Mouse (Mus musculus) left cerebral cortex, adult 8-10 months (tissue): ENCODE measurements around the gene Casp14. TPM values are rescaled to one million over a fixed set of nuclear protein-coding genes. Genes with fewer than 3 reads are reported as not detected.

Experiments
- DNase-seq, 2 experiments: peaks; one replicate each; pipeline ENCODE4 v3.0.0; 2022; ENCODE audit warnings: low spot score in 2 of 2
- total RNA-seq, 4 experiments: library from RNA; stranded (reverse); gene quantifications; 2 replicates each; pipeline ENCODE4 v1.2.4; 2022

The Casp14 gene
- not detected for total RNA-seq

- no peak for DNase-seq
Observed at GRCm38 (mm10) chr10:78718056-78718455, at the start of gene Casp14. Casp14 (minus strand) TSS chr10:78718294.

- DNase-seq: no peak
Observed at GRCm38 (mm10) chr10:78765570-78765969, 47.5 kb upstream of the Casp14 start.

- peak; percentile 63 to 88 for DNase-seq
Observed at GRCm38 (mm10) chr10:78756021-78756420, 37.9 kb upstream of the Casp14 start.

DNA sequence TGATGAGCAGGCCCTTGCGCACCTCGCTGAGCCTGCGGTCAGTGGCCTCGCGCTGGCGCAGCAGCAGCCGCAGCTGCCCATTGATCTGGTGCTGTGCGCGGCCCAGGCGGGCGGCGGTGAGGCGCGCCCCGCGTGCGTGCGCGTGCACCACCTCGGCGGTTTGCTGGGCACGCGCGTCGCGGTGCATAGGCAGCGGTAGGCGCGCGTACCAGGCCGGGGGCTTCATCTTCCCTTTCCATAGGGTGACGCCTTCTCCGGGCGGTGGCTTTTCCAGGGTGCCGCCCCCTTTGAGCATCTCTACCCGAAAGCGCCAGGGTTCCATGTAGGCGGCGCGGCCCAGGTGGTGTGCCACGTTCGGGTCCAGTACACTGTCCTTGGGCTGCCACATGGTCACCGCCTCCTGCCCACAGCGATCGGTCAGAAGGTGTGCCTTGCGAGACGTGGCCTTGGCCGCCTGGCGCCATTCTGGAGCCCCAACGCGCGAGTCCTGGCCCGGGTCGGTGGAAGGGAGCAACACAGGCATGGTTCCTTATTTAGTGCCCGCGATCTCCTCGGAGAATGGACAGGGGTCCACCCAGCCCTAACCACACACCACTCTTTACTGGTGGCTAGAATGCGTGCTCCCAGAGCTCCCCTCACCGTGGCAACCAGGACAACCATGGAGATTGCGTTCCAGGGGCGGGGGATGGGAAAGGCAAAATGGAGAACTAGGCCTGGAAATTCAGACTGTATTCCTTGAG, 34.5 kb upstream of the Casp14 start, which contains the start of gene Ccdc105:
Gene Ccdc105 (minus strand): TSS at position 614 of the 740 bp plus-strand sequence.
- peak; percentile 66 to 80 for DNase-seq

DNA sequence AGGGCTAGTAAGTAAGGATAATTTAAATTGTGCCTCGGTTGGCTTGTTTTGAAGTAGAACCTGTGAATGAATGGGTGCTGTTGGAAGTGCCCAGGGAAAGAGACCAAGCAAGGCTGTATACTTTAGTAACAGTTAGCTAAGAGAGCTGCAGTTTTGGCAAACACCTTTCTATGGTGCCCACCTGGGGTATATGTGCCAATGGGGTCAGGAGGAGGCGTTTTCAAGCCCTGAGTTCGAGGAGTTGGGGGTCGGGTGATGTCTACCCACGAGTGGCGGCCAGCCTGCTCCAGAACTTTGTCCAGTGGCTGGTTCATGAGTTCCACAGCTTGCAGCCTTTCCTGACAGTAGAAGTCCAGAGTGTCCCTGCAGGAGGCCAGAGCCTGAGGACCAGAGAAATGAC, 30.9 kb upstream of the Casp14 start:
- no peak for DNase-seq

GRCm38 (mm10) chr10:78748161-78748560, 30.1 kb upstream of the Casp14 start:
- DNase-seq: no peak

DNA sequence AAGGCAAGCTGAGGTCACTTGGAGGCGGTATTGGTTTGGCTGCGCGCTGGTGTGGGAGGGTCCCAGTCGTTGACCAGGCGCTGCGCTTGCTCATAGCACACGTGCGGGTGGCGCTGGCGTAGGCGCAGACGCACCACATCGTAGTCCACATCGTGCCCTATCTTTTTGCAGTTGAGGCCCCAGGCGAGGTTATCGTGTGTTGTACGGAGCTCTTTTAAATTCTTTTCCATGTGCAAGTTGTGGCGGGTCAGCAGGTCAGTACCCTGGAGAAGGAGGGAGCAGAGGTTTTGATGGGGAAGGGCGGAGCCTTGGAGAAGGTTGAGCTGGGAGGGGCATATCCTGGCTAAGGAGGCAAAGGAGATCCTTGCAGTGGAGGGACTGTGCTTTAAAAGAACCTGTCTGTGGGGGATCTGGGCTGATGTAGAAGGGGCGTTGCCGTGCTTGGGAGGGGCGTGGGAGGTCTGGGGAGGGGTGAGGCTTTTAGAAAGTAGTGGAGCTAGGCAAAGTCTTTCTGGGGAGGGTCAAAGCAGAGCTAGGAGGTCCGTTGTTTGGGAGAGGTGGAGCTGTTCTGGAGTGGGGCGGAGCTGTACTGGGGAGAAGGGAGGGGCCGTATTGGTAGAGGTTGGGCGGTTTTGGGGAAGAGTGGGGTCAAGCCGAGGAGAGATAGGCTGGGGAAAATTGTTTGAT, 29.1 kb upstream of the Casp14 start:
- peak; percentile 22 to 25 for DNase-seq

GRCm38 (mm10) chr10:78745453-78746232, 27.5 kb upstream of the Casp14 start:
- no peak for DNase-seq

DNA sequence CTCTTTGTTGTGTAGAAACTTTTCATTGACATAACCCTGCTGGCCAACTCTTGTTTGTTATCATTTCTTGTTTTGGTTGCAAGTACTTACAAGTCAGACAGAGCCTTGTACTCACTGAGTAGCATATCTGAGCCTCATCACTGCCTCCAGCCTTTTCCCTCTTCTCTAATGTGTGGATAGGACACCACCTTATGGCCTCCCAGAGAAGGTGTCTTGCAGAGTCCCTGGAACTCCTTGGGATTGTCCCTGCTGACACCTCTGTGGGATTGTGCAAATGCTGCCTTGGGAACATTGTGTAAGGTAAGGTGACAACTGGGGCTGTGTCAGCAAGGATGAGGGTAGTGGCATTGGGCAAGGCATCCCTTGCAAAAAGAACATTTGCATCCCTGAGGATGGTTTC, 25.6 kb upstream of the Casp14 start:
- DNase-seq: no peak

DNA sequence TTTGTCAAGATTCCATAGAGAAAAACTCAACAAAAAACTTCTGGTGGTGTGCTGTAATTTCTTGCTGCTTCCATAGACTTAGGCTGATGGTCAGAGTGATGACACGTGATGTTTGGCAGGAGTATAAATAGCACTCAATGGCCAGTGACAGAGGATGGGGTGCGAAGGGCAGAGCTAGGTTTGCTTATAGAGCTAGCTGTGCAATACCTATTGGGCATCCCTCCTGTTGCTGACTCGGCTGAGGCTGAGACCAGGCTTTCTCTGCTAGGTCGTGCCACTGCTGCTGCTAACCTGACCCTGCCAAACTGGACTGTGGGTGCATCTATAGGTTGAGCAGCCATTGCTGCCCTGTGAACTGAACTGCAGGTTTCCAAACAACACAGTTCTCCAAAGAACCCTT, 21.7 kb upstream of the Casp14 start:
- no peak for DNase-seq

- DNase-seq: no peak
Observed at GRCm38 (mm10) chr10:78727876-78728275, 9.8 kb upstream of the Casp14 start.

DNA sequence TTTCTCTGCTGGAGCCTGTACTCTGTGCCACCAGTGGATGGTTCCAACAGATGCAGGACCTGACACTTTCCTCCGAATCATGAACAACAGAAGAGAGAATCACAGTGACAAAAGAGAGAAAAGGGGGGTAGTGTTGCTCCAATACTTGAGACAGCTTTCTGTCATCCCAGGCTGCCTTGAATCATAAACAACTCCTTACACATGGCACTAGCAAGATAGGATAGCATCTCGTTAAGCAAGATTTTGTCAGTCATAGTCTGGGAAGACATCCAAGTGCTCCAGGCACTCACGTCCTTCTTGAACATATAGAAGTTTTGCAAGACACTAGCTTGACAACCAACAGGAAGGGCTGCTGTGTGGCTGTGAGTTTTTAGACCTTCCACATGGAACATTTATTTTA, 8.9 kb upstream of the Casp14 start:
- DNase-seq: no peak

DNA sequence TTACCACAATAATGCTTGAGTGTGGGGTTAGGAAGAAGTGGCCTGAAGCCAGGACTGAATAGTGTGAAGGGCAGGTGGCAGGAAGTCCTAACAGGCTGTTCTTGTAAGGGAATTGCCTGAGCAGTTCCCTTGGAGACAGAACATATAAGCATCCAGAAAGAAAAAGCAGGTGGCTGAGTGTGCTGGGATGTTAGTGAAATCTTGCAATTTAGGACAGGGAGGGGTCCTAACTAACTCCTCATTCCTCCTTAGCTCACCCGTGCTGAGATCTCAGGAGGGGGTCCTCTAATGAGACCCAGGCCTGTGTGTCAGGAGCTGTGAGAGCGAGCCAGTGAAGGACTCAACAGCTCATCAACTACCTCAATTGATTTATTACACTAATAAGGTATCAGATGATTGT, 5.3 kb upstream of the Casp14 start:
- no peak for DNase-seq

DNA sequence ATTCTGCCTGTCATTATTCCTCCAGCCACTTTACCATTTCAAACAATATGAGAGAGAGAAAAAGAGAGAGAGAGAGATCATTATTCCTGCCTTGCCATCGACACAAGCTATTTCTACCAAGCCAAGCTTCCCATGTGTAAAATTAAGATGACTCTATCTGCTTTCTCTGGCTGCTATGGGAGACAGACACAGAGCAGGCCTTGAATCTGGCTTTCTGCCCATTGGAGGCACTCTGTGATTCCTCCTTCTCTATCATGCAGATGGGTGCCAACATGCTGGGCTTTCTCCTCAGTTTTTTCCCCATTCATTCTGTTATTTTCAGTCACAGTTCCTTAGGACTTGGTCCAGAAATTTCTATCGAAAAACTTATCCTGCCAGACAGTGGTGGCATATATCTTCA, 4.6 kb upstream of the Casp14 start:
- no peak for DNase-seq

DNA sequence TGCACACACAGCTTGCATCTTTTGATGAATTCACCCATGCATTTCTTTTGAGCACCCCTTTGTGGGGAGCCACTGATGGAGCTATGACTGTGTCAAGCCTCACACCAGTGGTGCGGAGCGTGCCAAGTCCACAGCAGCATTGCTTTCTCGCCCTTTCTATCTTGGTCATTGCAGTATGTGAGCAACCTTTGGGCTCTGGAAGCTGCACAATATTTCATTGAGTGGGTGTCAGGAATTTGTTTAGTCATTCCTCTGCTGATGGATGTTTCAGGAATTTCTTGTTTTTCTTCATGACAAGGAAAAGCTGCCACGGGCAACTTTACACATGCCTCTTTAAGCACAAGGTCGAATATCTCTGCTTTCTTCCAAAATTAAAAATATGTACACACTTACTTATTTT, 3.9 kb upstream of the Casp14 start:
- DNase-seq: no peak

DNA sequence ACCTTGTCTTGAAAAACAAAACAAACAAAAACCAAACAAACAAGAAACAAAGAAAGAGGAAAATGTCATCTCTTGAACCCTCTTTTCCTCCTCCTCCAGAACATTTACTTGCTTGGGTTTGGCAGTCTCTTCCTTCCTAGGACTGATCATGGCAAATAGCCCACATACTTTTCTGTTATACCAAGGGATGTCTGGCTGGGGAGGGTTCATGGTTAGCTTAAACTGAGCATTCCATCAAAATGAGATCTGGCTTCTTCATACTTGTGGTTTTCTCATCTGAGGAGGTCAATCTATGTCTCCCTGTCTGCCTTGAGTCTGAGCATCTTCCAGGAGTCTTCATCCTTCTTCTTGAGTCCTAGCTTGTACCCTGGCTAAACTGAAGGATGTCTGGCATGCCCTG, 1.9 kb downstream of the Casp14 start:
- DNase-seq: no peak

DNA sequence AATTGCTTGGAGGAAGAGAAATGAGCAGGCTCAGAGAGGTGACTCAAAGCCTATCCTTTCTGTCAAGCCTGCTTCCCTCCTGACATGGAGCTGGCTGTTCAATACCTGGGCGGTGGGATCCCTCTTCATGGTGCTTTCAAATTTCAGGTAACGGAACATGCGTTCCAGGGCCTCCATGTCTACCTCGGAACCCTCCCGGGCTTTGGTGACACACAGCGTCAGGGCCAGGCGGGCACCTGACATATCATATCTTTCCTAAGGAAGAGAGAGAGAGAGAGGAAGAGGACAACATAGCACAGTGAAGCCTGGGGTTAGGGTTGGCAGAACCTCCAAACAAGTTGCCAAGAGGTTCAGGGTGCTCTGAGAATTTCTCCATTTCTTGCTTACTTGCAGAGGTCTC, 2.9 kb downstream of the Casp14 start:
- no peak for DNase-seq

GRCm38 (mm10) chr10:78714129-78714528, 4.0 kb downstream of the Casp14 start:
- DNase-seq: no peak

GRCm38 (mm10) chr10:78710706-78711105, 7.4 kb downstream of the Casp14 start:
- DNase-seq: no peak

- DNase-seq: no peak
Observed at GRCm38 (mm10) chr10:78700881-78701280, 17.2 kb downstream of the Casp14 start.

DNA sequence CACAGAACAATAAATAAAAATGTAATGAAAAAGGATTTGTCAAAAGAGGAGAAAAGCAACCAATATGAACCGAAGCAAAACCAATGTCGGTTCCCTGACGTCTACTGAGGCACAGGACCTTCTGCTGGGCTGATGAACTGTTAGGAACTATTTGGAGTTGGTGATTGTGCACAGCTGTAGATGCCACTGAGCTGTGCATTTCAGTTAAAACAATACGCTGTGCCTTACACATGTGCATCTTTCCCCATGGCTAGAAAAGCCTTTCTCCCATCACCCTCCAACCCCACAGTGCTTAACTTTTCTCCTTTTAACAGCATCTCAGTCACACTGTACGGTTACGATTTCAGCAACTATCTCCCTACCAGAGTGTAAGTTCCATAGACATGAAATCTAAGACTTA, 28.1 kb downstream of the Casp14 start:
- DNase-seq: no peak

DNA sequence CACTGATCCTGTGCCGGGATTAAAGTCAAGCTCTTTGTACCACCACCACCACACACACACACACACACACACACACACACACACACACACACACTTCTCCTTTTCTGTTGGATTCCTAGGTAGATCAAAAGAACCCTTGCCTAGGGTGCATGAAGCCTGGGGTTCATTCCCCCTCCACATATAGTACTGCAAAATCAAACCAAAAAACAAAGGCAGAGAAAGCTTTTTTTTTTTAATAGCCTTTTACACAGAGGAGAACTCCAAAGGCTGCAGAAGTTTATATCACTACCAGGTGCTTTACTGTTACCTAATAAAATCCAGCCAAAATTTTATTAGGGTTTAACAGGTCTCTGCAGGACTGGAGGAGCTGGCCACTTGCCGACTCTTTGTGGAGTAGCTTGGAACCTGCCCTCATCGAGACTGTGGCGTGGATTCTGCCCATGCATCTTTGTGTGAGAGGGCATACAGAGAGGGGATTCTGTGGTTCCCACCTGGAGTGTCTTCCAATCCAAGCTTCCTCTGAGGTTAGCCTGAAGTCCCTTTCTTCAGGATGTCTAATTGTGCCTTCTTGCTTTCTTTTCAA, 31.0 kb downstream of the Casp14 start:
- DNase-seq: no peak
